Comparison of ENCODE assay signal across 9 mouse cellular contexts in genomic region chr2:167462954-167463353, GRCm38 (mm10). TPM values are rescaled to one million over a fixed set of nuclear protein-coding genes. Genes with fewer than 3 reads are reported as not detected.
DNase-seq lines count a peak whose midpoint lies in the region; ATAC-seq and TF ChIP-seq lines count a peak whose summit lies in the region.
"Had no signal": no experiment of that assay in that cellular context is flagged by ENCODE, and none has a peak within 500 bp of the region (broad histone marks: within the 10 kb centered on the region; RNA-seq: fewer than 3 reads in every experiment).

No protein-coding gene starts in this region.

- peak; percentile 54 for DNase-seq in right cerebral cortex, postnatal 14 days
- no peak for DNase-seq in right cerebral cortex, adult 2 months (ENCODE audit: low spot score in 2 of 2)
- peak; percentile 43 for DNase-seq in c-Kit-positive CD71-positive TER-119-negative erythroid progenitor cells, embryonic 14.5 days (ENCODE audit: low read depth)
- DNase-seq in gastrocnemius, adult 2 months = peak; percentile 84
- peak; percentile 69 for DNase-seq in kidney, adult 11 months
- peak; percentile 45 to 65 for DNase-seq in spleen, postnatal 14 days (ENCODE audit: low spot score in 2 of 2)
- DNase-seq in right cerebral cortex, postnatal 10 days (ENCODE audit: low spot score in 2 of 2) = no peak

- H3K9ac ChIP-seq in lung, embryonic 16.5 days (ENCODE audit: low read length) = no peak overlapping the region
- H3K9ac ChIP-seq: stomach, embryonic 15.5 days had no signal

- peak overlapping the region; percentile 50 for H3K27ac ChIP-seq in gastrocnemius, adult 2 months
- H3K27ac ChIP-seq in lung, embryonic 16.5 days (ENCODE audit: low read length) = no peak overlapping the region
- H3K27ac ChIP-seq: stomach, embryonic 15.5 days had no signal

- WGBS in lung, embryonic 16.5 days = 49% methylated on average over 6 of the region's 6 CpGs

- H3K4me3 ChIP-seq in gastrocnemius, adult 2 months = no peak overlapping the region
- H3K4me3 ChIP-seq in lung, embryonic 16.5 days (ENCODE audit: low read length) = no peak overlapping the region
- H3K4me3 ChIP-seq: stomach, embryonic 15.5 days had no signal

- no peaks in the 10 kb centered on the region for H3K27me3 ChIP-seq in lung, embryonic 16.5 days (ENCODE audit: control insufficient read depth, insufficient read depth, low read depth, low read length)
- H3K27me3 ChIP-seq: stomach, embryonic 15.5 days had no signal

- peak; percentile 68 for ATAC-seq in lung, embryonic 16.5 days (ENCODE audit: low read depth)

- TF ChIP-seq CTCF in gastrocnemius, adult 2 months (IDR thresholded peaks at IDR 0.05) = peak; percentile 92

- no peaks in the 10 kb centered on the region for H3K9me3 ChIP-seq in lung, embryonic 16.5 days (ENCODE audit: control insufficient read depth, low read length)
- H3K9me3 ChIP-seq: stomach, embryonic 15.5 days had no signal

- intact Hi-C loops in gastrocnemius, adult 2 months (cut with DNase I) = loop anchor here (2.0 to 5.0 kb wide), 3 partner anchors 41 to 241 kb away; partner anchors contain the start of gene Slc9a8

- no peaks in the 10 kb centered on the region for H3K4me1 ChIP-seq in lung, embryonic 16.5 days (replicated peaks; ENCODE audit: control insufficient read depth, insufficient read depth, low read length)
- H3K4me1 ChIP-seq: stomach, embryonic 15.5 days had no signal

- H3K4me2 ChIP-seq in lung, embryonic 16.5 days (ENCODE audit: low read depth, low read length) = no peak overlapping the region
- H3K4me2 ChIP-seq: stomach, embryonic 15.5 days had no signal

- peaks cover 12% of the 10 kb centered on the region for H3K36me3 ChIP-seq in lung, embryonic 16.5 days (ENCODE audit: control insufficient read depth, insufficient read depth, low read length)

RNA-seq across cellular contexts. Expression of gene Rnf114, which starts 29.5 kb away (rescaled TPM):
- 10 to 100 TPM; 40.0 to 40.9 TPM for total RNA-seq in gastrocnemius, adult 2 months (2021)
- 101 and 113 TPM in 2 replicates for polyA plus RNA-seq in lung, embryonic 16.5 days (2015; fragmentation: Nextera tagmentation; extraction: Ambion mirVana)

RNA-seq across cellular contexts. Expression of gene Spata2, which starts 29.7 kb away (rescaled TPM):
- total RNA-seq in gastrocnemius, adult 2 months (2021) = 10 to 100 TPM; 18.4 to 18.9 TPM
- 14.8 and 16.2 TPM in 2 replicates for polyA plus RNA-seq in lung, embryonic 16.5 days (2015; fragmentation: Nextera tagmentation; extraction: Ambion mirVana)

RNA-seq across cellular contexts. Expression of gene Slc9a8, which starts 41.4 kb away (rescaled TPM):
- 10 to 100 TPM; 25.0 to 30.4 TPM for total RNA-seq in gastrocnemius, adult 2 months (2021)
- polyA plus RNA-seq in lung, embryonic 16.5 days (2015; fragmentation: Nextera tagmentation; extraction: Ambion mirVana) = 21.3 and 24.0 TPM in 2 replicates

Comparison
In these comparisons a context has a peak if more than half of its experiments do, and no peak if none do; other contexts are left out.
1. DNase-seq: peak in right cerebral cortex, postnatal 14 days (single experiment), c-Kit-positive CD71-positive TER-119-negative erythroid progenitor cells, embryonic 14.5 days (single experiment), gastrocnemius, adult 2 months (single experiment), kidney, adult 11 months (single experiment) and spleen, postnatal 14 days (2 of 2); none in right cerebral cortex, adult 2 months (0 of 2) and right cerebral cortex, postnatal 10 days (0 of 2).